Mouse (Mus musculus) heart, postnatal 0 days (tissue): ENCODE data around the gene Ralgps2. TPM values are rescaled to one million over a fixed set of nuclear protein-coding genes. Genes with fewer than 3 reads are reported as not detected.

Experiments used
- ATAC-seq: fragments of 200-750 bp; cut with Nextera tagmentation; 2 replicates; pipeline ENCODE4 v1.8.0; 2017; ENCODE audit warnings: low read depth, moderate number of reproducible peaks, moderate library complexity; ENCODE audit not compliant: insufficient read depth
- DNase-seq: peaks from one replicate; pipeline ENCODE4 v3.0.0-alpha.2; 2016; ENCODE audit warnings: low spot score
- H3K27ac ChIP-seq: fragments of 300-500 bp; sonication (generic); 2 replicates; pipeline ENCODE4 v1.5.1; 2014; ENCODE audit warnings: low read depth, mild to moderate bottlenecking
- H3K27me3 ChIP-seq: fragments of 300-500 bp; sonication (generic); 2 replicates; pipeline ENCODE4 v1.6.1; 2014; ENCODE audit warnings: low read length, mixed read lengths; ENCODE audit not compliant: control insufficient read depth, insufficient read depth
- H3K36me3 ChIP-seq: fragments of 300-500 bp; sonication (generic); replicated peaks from 2 replicates; pipeline ENCODE4 v1.6.1; 2014; ENCODE audit warnings: low read length, mixed read lengths; ENCODE audit not compliant: control insufficient read depth, insufficient read depth
- H3K4me1 ChIP-seq: fragments of 300-500 bp; sonication (generic); 2 replicates; pipeline ENCODE4 v1.6.1; 2014; ENCODE audit warnings: antibody characterized with exemption; ENCODE audit not compliant: control insufficient read depth, insufficient read depth
- H3K4me2 ChIP-seq: fragments of 300-500 bp; sonication (generic); 2 replicates; pipeline ENCODE4 v1.6.1; 2014; ENCODE audit warnings: low read depth, mild to moderate bottlenecking, low read length, moderate library complexity
- H3K4me3 ChIP-seq: fragments of 300-500 bp; sonication (generic); 2 replicates; pipeline ENCODE4 v1.5.1; 2014; ENCODE audit warnings: low read depth, low read length
- H3K9ac ChIP-seq: fragments of 300-500 bp; sonication (generic); replicated peaks from 2 replicates; pipeline ENCODE4 v1.6.1; 2014; ENCODE audit warnings: low read depth, low read length, mixed read lengths
- H3K9me3 ChIP-seq: fragments of 300-500 bp; sonication (generic); replicated peaks from 2 replicates; pipeline ENCODE4 v1.6.1; 2016; ENCODE audit warnings: low read length; ENCODE audit not compliant: control insufficient read depth
- CTCF ChIP-seq: IDR thresholded peaks from 2 replicates; pipeline ENCODE4 v1.5.1; 2016; ENCODE audit warnings: antibody characterized with exemption, control low read depth, low read depth
- EP300 ChIP-seq: IDR thresholded peaks from 2 replicates; pipeline ENCODE4 v1.6.1; 2016; ENCODE audit warnings: antibody characterized with exemption, low read depth
- WGBS: fragments of 180-500 bp; shearing (Covaris S2); extraction: QIAGEN DNeasy Blood & Tissue Kit; methylation state at CpG from one replicate; pipeline ENCODE4 v1.1.7; 2014; 5-methylcytosine and 5-hydroxymethylcytosine counted together
- polyA plus RNA-seq: library from polyadenylated mRNA; unstranded; fragments of >200 nt; fragmentation: Nextera tagmentation; extraction: Ambion mirVana; gene quantifications from 2 replicates; pipeline ENCODE4 v1.2.1, GENCODE M21; 2015
- total RNA-seq: library from RNA; depleted of rRNA; stranded (reverse); fragments of >200 nt; gene quantifications from 2 replicates; pipeline ENCODE4 v1.2.3, GENCODE M21; 2014; ENCODE audit warnings: low replicate concordance

Ralgps2 gene
- total and polyA plus RNA-seq, 2 experiments from 2014 or later, result 24.5 to 34.3 TPM

DNA sequence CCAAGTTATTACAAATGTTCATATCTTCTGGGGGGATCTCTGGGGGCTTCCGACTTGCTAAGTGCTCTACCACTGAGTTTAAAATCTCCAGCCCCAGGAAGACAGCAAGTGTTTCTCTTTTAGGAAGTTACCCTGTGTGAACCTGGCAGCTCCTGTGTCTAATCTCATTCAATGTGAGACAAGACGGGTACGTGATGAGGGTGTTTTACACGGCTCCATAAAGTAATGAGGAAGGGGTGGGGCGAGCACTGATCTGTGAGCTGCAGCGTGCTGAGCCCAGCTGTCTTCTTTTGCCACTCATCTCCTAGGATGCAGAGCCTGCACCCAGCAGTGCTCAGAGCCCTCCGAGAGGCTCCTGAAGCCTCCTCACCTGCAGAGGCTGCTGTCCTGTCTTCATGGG lies 127.5 kb downstream of the Ralgps2 start:
- WGBS, result 59% methylated on average over 7 of the region's 7 CpGs
- no peak overlapping the region for H3K9ac ChIP-seq
- no peak for ATAC-seq

DNA sequence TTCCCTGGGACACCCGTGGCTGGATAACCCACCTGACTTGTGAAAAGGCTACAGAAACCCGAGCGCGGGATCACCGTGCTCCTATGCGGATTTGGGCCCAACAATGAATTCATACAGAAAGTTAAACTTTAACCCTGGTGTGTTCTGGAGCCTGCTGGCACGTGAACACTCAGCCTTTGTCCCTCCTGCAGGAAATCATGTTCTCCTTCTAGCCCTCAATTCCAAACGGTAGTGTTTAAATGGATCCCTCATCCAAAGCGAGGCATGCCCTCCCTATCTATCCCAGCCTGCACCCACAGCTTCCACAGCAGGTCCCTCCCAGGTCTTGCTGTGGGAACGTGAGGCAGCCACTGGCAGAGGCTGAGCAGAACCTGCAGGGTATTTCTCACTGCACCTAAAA lies 131.1 kb downstream of the Ralgps2 start:
- Histone ChIP-seq H3K36me3 (peaks cover 16% of the 10 kb centered on the region; the same call in 1 of the 2 replicates), H3K4me1 (no peaks in the 10 kb centered on the region), H3K4me3 (no peak overlapping the region), H3K9me3 (no peaks in the 10 kb centered on the region), H3K27ac (no peak overlapping the region), H3K9ac (no peak overlapping the region), H3K4me2 (no peak overlapping the region), H3K27me3 (no peaks in the 10 kb centered on the region)
- 80% methylated on average over 10 of the region's 10 CpGs for WGBS
- TF ChIP-seq EP300 (no peak), CTCF (no peak)
- DNase-seq (no peak), ATAC-seq (no peak)

More for the DNA sequence above, 127.5 kb downstream of the Ralgps2 start:
- peaks cover 16% of the 10 kb centered on the region for H3K36me3 ChIP-seq
- no peak overlapping the region for H3K27ac ChIP-seq
- no peaks in the 10 kb centered on the region for H3K4me1 ChIP-seq
- DNase-seq, result no peak
- TF ChIP-seq EP300, result no peak
- TF ChIP-seq CTCF, result no peak
- H3K27me3 ChIP-seq, result no peaks in the 10 kb centered on the region
- no peak overlapping the region for H3K4me2 ChIP-seq
- H3K9me3 ChIP-seq, result no peaks in the 10 kb centered on the region
- H3K4me3 ChIP-seq, result no peak overlapping the region

DNA sequence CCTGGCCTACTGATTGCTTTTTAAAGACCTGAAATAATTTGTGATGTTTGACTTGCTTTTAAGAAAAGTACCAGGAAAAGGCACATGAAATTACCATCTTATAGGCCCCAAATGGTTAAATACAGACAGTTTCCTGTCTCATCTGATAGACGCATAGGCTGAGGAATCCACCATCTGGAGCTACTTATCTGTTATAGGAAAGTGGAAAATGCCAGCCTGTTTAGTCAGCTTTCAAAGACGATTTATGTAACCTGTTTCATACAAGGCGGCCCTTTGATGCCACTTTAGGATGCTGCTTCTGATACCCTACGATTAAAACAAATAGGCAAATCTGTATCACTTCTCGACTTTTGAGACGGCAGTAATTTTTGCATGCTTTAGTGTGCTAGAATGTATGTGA lies 138.2 kb downstream of the Ralgps2 start:
- Histone ChIP-seq H3K27me3 (no peaks in the 10 kb centered on the region), H3K9me3 (no peaks in the 10 kb centered on the region), H3K27ac (no peak overlapping the region), H3K4me1 (no peaks in the 10 kb centered on the region), H3K4me2 (no peak overlapping the region), H3K9ac (no peak overlapping the region), H3K36me3 (0 out of 2 replicates have a peak, but pooled peaks cover 7% of the 10 kb centered on the region), H3K4me3 (no peak overlapping the region)
- no peak for ATAC-seq
- WGBS, result 63% methylated on average over 6 of the region's 6 CpGs
- TF ChIP-seq EP300 (no peak), CTCF (no peak)
- DNase-seq, result no peak

GRCm38 (mm10) chr1:156796251-156796650 lies 143.2 kb downstream of the Ralgps2 start:
- H3K9ac ChIP-seq, result no peak overlapping the region
- 70% methylated on average over 9 of the region's 9 CpGs for WGBS
- DNase-seq, result no peak
- TF ChIP-seq EP300, result no peak
- no peak for TF ChIP-seq CTCF
- H3K4me3 ChIP-seq, result no peak overlapping the region
- no peaks in the 10 kb centered on the region for H3K4me1 ChIP-seq
- H3K36me3 ChIP-seq, result no peaks in the 10 kb centered on the region
- H3K27ac ChIP-seq, result no peak overlapping the region
- no peaks in the 10 kb centered on the region for H3K9me3 ChIP-seq
- ATAC-seq, result no peak
- H3K4me2 ChIP-seq, result no peak overlapping the region
- H3K27me3 ChIP-seq, result no peaks in the 10 kb centered on the region

DNA sequence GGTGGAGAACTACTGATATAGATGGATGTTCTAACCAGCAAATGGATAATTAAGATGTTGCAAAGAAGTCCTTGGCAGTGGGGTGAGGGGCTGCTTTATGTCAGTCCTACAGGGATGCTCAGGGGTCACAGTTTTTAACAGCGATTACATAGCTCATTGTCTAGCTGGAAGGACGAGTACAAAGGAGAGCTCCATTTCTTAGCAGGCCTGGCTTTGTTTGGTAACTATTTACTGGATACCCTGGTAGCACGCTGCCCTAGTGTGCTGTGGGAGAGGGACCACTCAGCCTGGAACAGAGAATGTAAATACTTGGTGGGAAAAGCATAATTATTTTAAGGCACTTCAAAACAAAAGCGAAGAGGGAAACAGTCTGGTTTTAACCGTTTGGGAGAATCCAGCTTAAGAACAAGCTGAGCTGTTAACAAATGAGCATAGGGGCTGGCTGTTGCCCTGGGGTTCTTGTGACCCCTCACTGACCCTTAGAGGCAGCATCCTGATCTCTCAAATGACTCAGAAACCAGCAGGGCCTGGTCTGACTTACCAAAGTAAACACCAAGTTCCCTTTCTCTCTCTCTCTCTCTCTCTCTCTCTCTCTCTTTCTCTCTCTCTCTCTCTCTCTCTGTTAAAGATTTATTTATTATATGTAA lies 149.5 kb downstream of the Ralgps2 start:
- Histone ChIP-seq H3K4me2 (no peak overlapping the region), H3K9ac (no peak overlapping the region), H3K9me3 (no peaks in the 10 kb centered on the region), H3K27me3 (no peaks in the 10 kb centered on the region), H3K4me3 (no peak overlapping the region), H3K27ac (no peak overlapping the region), H3K36me3 (no peaks in the 10 kb centered on the region), H3K4me1 (0 out of 2 replicates have a peak, but pooled peaks cover 5% of the 10 kb centered on the region)
- TF ChIP-seq CTCF (no peak), EP300 (no peak)
- ATAC-seq (no peak), DNase-seq (no peak)
- 56% methylated on average over 5 of the region's 5 CpGs for WGBS
